Mouse (Mus musculus) spleen, adult 2 months (tissue): Measurements from ENCODE around the gene Acaca.

Source experiments
- CTCF ChIP-seq: fragments of 200-500 bp; IDR thresholded peaks from 2 replicates; pipeline ENCODE4 v1.5.1; 2011; ENCODE audit warnings: mild to moderate bottlenecking, inconsistent platforms; ENCODE audit not compliant: insufficient read depth, insufficient read length, insufficient replicate concordance; ENCODE audit errors: extremely low read depth
- POLR2A ChIP-seq: fragments of 200-500 bp; IDR thresholded peaks from 2 replicates; pipeline ENCODE4 v1.6.1; 2011; ENCODE audit warnings: low read depth, low read length, inconsistent platforms

- TF ChIP-seq POLR2A (no peak), CTCF (no peak)
Observed at GRCm38 (mm10) chr11:84268068-84268467, 138.6 kb downstream of the Acaca start.
